Mouse (Mus musculus) liver, postnatal 0 days (tissue): ENCODE data around the gene Gkn2.

ENCODE experiments used
- CTCF ChIP-seq: sonication (generic); IDR thresholded peaks from 2 replicates; pipeline ENCODE4 v1.5.1; 2016; ENCODE audit warnings: antibody characterized with exemption, low read depth
- EP300 ChIP-seq: IDR thresholded peaks from 2 replicates; pipeline ENCODE4 v1.6.1; 2016; ENCODE audit warnings: antibody characterized with exemption, low read depth, mild to moderate bottlenecking

DNA sequence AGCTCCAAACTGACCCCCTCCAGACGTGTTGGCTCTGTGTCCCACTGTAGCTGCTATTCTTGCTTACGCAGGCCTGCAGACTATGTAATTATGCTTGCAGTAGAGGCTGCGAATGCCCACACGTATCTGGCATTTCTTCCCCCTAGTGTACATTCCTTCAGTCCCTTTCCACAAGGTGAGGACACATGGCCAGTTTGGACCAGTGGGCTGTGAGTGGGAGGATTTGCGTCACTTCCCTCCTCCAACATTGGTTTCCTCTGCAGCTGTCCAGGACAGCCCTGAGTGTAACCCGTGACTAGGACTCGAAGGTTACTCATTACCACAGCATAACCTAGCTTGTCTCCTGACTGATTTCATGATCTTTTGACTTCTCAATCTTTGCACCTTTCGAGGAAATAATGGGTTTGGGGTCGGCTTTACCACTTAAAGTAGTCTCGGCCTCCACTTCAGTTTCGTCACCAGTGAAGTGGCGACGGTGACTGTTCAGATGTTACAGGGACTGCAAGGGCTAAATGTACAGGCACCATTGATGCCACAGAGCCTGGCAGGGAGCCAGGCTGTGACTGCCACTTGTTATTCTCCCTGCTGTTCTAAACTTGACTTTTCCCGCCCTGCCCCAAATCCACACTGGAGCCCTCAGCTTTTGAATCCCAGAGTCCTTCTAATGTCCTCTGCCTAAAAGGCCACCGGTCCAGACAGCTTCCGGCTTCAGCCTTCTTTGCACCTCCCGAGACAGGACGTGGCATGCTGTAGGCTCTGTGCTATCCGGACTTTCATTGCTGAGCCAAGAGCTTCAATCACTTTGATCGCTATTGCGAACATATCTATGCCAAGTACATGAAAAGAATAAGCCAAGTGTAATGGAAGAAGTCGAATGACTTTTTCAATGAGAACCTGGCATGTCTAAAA, 44.6 kb upstream of the Gkn2 start:
- no peak for TF ChIP-seq CTCF
- no peak for TF ChIP-seq EP300
